Mouse (Mus musculus): ENCODE results near the gene Olfr1062. TPM values are rescaled to one million over a fixed set of nuclear protein-coding genes. Genes with fewer than 3 reads are reported as not detected.
"Not testable (repeated sequence)": the region's sequence is repeated elsewhere in the genome, so short reads cannot be mapped to it uniquely, and the experiment has no call there.

Olfr1062 gene
- total RNA-seq (2012; rRNA removed) (not detected in 2 replicates), polyA plus RNA-seq (2012; ENCODE audit: insufficient read depth in 1 of 2, insufficient read length in 2 of 2, low read depth in 1 of 2, low replicate concordance in 2 of 2, missing spikeins in 1 of 2) (not detected)

GRCm38 (mm10) chr2:86426649-86427048 lies at the start of gene Olfr1062:
Gene Olfr1062, minus strand, starts transcription at chr2:86426749.
- H3K79me2 ChIP-seq (ENCODE audit: control insufficient read depth, insufficient read depth, low read length, poor library complexity); H3K9ac ChIP-seq (ENCODE audit: control insufficient read depth, low read depth, low read length, poor library complexity, severe bottlenecking); H3K36me3 ChIP-seq (ENCODE audit: control insufficient read depth in 1 of 2, insufficient read depth in 2 of 2, low read length in 2 of 2); H3K27ac ChIP-seq (ENCODE audit: control insufficient read depth, low read depth, low read length); H3K9me3 ChIP-seq (replicated peaks; ENCODE audit: insufficient read depth, low read length); H3K4me3 ChIP-seq (ENCODE audit: control insufficient read depth in 1 of 2, insufficient read depth in 1 of 2, low read depth in 2 of 2, low read length in 2 of 2); H3K27me3 ChIP-seq (ENCODE audit: control insufficient read depth in 1 of 2, insufficient read depth in 2 of 2, low read length in 2 of 2); DNase-seq (ENCODE audit: low read depth, low spot score); H3K4me1 ChIP-seq (ENCODE audit: control insufficient read depth in 1 of 2, insufficient read depth in 2 of 2, low read length in 2 of 2): not testable (repeated sequence)

- H3K27ac ChIP-seq (ENCODE audit: control insufficient read depth, low read depth, low read length): no peak overlapping the region
- H3K36me3 ChIP-seq (ENCODE audit: control insufficient read depth in 1 of 2, insufficient read depth in 2 of 2, low read length in 2 of 2): no peaks in the 10 kb centered on the region
- H3K4me3 ChIP-seq (ENCODE audit: control insufficient read depth in 1 of 2, insufficient read depth in 1 of 2, low read depth in 2 of 2, low read length in 2 of 2): no peak overlapping the region
- DNase-seq (ENCODE audit: low read depth, low spot score): no peak
- H3K4me1 ChIP-seq (ENCODE audit: control insufficient read depth in 1 of 2, insufficient read depth in 2 of 2, low read length in 2 of 2): no peaks in the 10 kb centered on the region
- H3K27me3 ChIP-seq (ENCODE audit: control insufficient read depth in 1 of 2, insufficient read depth in 2 of 2, low read length in 2 of 2): no peaks in the 10 kb centered on the region
- TF ChIP-seq MAFK (IDR thresholded peaks at IDR 0.05; ENCODE audit: borderline replicate concordance, low read depth, low read length) (no peak), RAD21 (IDR thresholded peaks at IDR 0.05; ENCODE audit: low read depth, low read length) (no peak), JUND (IDR thresholded peaks at IDR 0.05; ENCODE audit: low read depth, low read length) (no peak), POLR2AphosphoS5 (IDR thresholded peaks at IDR 0.05; ENCODE audit: borderline replicate concordance, low read depth, low read length) (no peak), ELF1 (IDR thresholded peaks at IDR 0.05; ENCODE audit: low read depth, low read length) (no peak), KAT2A (conservative IDR thresholded peaks at IDR 0.05; ENCODE audit: low read depth, low read length) (no peak), TBP (IDR thresholded peaks at IDR 0.05; ENCODE audit: low read depth, low read length) (no peak), POLR2A (IDR thresholded peaks at IDR 0.05; ENCODE audit: control insufficient read depth in 1 of 2, insufficient read depth in 1 of 2, low read depth in 1 of 2, low read length in 2 of 2, poor library complexity in 1 of 2) (no peak), USF1 (IDR thresholded peaks at IDR 0.05; ENCODE audit: low read depth, low read length) (no peak), SIN3A (IDR thresholded peaks at IDR 0.05; ENCODE audit: low read length) (no peak), ETS1 (IDR thresholded peaks at IDR 0.05; ENCODE audit: low read depth, low read length) (no peak), NELFE (IDR thresholded peaks at IDR 0.05; ENCODE audit: low read depth, low read length) (no peak), RCOR1 (IDR thresholded peaks at IDR 0.05; ENCODE audit: low read depth, low read length) (no peak), GATA1 (IDR thresholded peaks at IDR 0.05; ENCODE audit: low read depth, low read length) (no peak), EP300 (IDR thresholded peaks at IDR 0.05; ENCODE audit: low read depth in 1 of 2, low read length in 2 of 2) (no peak), GABPA (IDR thresholded peaks at IDR 0.05; ENCODE audit: low read depth, low read length) (no peak)
- H3K79me2 ChIP-seq (ENCODE audit: control insufficient read depth, insufficient read depth, low read length, poor library complexity): no peaks in the 10 kb centered on the region
- no peak overlapping the region for H3K9ac ChIP-seq (ENCODE audit: control insufficient read depth, low read depth, low read length, poor library complexity, severe bottlenecking)
- no peaks in the 10 kb centered on the region for H3K9me3 ChIP-seq (replicated peaks; ENCODE audit: insufficient read depth, low read length)
Observed at GRCm38 (mm10) chr2:86464442-86465109, 38.0 kb upstream of the Olfr1062 start.

Data from MEL (cell line).